Mouse (Mus musculus): ENCODE measurements around the gene Mycn. TPM values are rescaled to one million over a fixed set of nuclear protein-coding genes. Genes with fewer than 3 reads are reported as not detected.

Mycn gene
- total RNA-seq (2021): 1 to 10 TPM in 1 of 2 experiments, under 1 TPM in 1; 0.91 to 1.5 TPM
- long read RNA-seq, experiment 1: 0 reads
- long read RNA-seq, experiment 2, partial matches to known transcripts: 0 of 1 reads
- long read RNA-seq, experiment 2, other reads (novel, unspliced or antisense): 0 of 1 reads

- intact Hi-C loops (cut with DNase I; ENCODE audit: low total_unique reads): loop anchor here (5.0 to 10.0 kb wide), 4 partner anchors 157 to 520 kb away; no protein-coding TSS in a partner anchor
Measured at GRCm38 (mm10) chr12:12941661-12942363, at the start of gene Mycn. TSS of gene Mycn (minus strand) at chr12:12941914.

GRCm38 (mm10) chr12:12987376-12987775 is 45.7 kb upstream of the Mycn start:
- intact Hi-C loops (cut with DNase I; ENCODE audit: low total_unique reads): no loop called here
- DNase-seq: no peak

More at GRCm38 (mm10) chr12:12941661-12942363, at the start of gene Mycn:
- peak; percentile 66 for DNase-seq

GRCm38 (mm10) chr12:12986612-12987206 is 45.0 kb upstream of the Mycn start:
- no peak for DNase-seq

GRCm38 (mm10) chr12:12983032-12983431 is 41.3 kb upstream of the Mycn start:
- intact Hi-C loops (cut with DNase I; ENCODE audit: low total_unique reads): no loop called here
- DNase-seq: no peak

More at GRCm38 (mm10) chr12:12986612-12987206, 45.0 kb upstream of the Mycn start:
- intact Hi-C loops (cut with DNase I; ENCODE audit: low total_unique reads): no loop called here

GRCm38 (mm10) chr12:12975397-12975796 is 33.7 kb upstream of the Mycn start:
- no peak for DNase-seq
- intact Hi-C loops (cut with DNase I; ENCODE audit: low total_unique reads): no loop called here

- intact Hi-C loops (cut with DNase I; ENCODE audit: low total_unique reads): no loop called here
- no peak for DNase-seq
Measured at GRCm38 (mm10) chr12:12972756-12973435, 31.2 kb upstream of the Mycn start.

- DNase-seq: no peak
- intact Hi-C loops (cut with DNase I; ENCODE audit: low total_unique reads): no loop called here
Measured at GRCm38 (mm10) chr12:12967946-12968345, 26.2 kb upstream of the Mycn start.

GRCm38 (mm10) chr12:12964856-12965255 is 23.1 kb upstream of the Mycn start:
- DNase-seq: no peak
- intact Hi-C loops (cut with DNase I; ENCODE audit: low total_unique reads): no loop called here

GRCm38 (mm10) chr12:12947606-12948005 is 5.9 kb upstream of the Mycn start:
- intact Hi-C loops (cut with DNase I; ENCODE audit: low total_unique reads): loop anchor here (10.0 kb wide), 1 partner anchor 163 kb away; no protein-coding TSS in a partner anchor
- DNase-seq: no peak

- no peak for DNase-seq
- intact Hi-C loops (cut with DNase I; ENCODE audit: low total_unique reads): loop anchor here (5.0 to 10.0 kb wide), 4 partner anchors 158 to 521 kb away; no protein-coding TSS in a partner anchor
Measured at GRCm38 (mm10) chr12:12943288-12943687, 1.6 kb upstream of the Mycn start.

GRCm38 (mm10) chr12:12942364-12943050 is 793 bp upstream of the Mycn start:
- intact Hi-C loops (cut with DNase I; ENCODE audit: low total_unique reads): loop anchor here (5.0 to 10.0 kb wide), 4 partner anchors 158 to 520 kb away; no protein-coding TSS in a partner anchor
- peak; percentile 85 for DNase-seq

- DNase-seq: peak; percentile 5
- intact Hi-C loops (cut with DNase I; ENCODE audit: low total_unique reads): loop anchor here (5.0 to 10.0 kb wide), 4 partner anchors 156 to 519 kb away; no protein-coding TSS in a partner anchor
Measured at GRCm38 (mm10) chr12:12941129-12941504, 597 bp downstream of the Mycn start.

GRCm38 (mm10) chr12:12940466-12941128 is 1.1 kb downstream of the Mycn start:
- DNase-seq: no peak
- intact Hi-C loops (cut with DNase I; ENCODE audit: low total_unique reads): loop anchor here (5.0 to 10.0 kb wide), 4 partner anchors 156 to 518 kb away; no protein-coding TSS in a partner anchor

- intact Hi-C loops (cut with DNase I; ENCODE audit: low total_unique reads): loop anchor here (5.0 to 10.0 kb wide), 4 partner anchors 155 to 518 kb away; no protein-coding TSS in a partner anchor
- peak; percentile 21 for DNase-seq
Measured at GRCm38 (mm10) chr12:12939581-12940465, 1.9 kb downstream of the Mycn start.

- DNase-seq: peak; percentile 29
- intact Hi-C loops (cut with DNase I; ENCODE audit: low total_unique reads): no loop called here
Measured at GRCm38 (mm10) chr12:12938850-12939249, 2.9 kb downstream of the Mycn start.

GRCm38 (mm10) chr12:12938361-12938760 is 3.4 kb downstream of the Mycn start:
- DNase-seq: peak; percentile 42
- intact Hi-C loops (cut with DNase I; ENCODE audit: low total_unique reads): no loop called here

- intact Hi-C loops (cut with DNase I; ENCODE audit: low total_unique reads): no loop called here
- no peak for DNase-seq
Measured at GRCm38 (mm10) chr12:12937746-12938145, 4.0 kb downstream of the Mycn start.

- DNase-seq: no peak
- intact Hi-C loops (cut with DNase I; ENCODE audit: low total_unique reads): no loop called here
Measured at GRCm38 (mm10) chr12:12937088-12937487, 4.6 kb downstream of the Mycn start.
